Mouse (Mus musculus): Measurements from ENCODE around the gene Map3k5. TPM values are rescaled to one million over a fixed set of nuclear protein-coding genes. Genes with fewer than 3 reads are reported as not detected.

The Map3k5 gene
- total RNA-seq, 2 experiments from 2014 or later = 20.5 to 33.3 TPM

DNA sequence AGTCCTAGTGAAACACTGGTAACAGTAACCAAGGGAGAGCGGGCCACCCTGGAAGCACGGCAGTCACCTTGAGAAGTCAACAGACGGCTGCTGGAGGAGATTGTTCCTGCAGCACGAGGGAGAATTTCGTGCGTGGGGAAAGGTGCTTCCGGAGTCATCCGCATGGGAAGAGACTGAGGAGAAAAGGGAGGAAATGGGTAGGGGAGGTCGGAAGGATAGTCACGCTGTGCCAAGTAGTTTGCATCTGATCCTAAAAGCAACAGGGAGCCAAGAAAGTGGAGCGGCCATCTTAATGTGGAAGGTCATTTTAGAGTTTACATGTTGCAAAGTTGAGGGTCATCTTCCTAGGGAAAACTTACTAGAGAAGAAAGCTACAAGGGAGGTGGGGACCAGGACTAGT is 155.9 kb downstream of the Map3k5 start:
- no peak for DNase-seq (ENCODE audit: low spot score in 2 of 2)

GRCm38 (mm10) chr10:20091416-20091815 is 157.1 kb downstream of the Map3k5 start:
- no peak for DNase-seq (ENCODE audit: low spot score in 2 of 2)

GRCm38 (mm10) chr10:20092371-20092770 is 158.1 kb downstream of the Map3k5 start:
- DNase-seq (ENCODE audit: low spot score in 2 of 2) = no peak

DNA sequence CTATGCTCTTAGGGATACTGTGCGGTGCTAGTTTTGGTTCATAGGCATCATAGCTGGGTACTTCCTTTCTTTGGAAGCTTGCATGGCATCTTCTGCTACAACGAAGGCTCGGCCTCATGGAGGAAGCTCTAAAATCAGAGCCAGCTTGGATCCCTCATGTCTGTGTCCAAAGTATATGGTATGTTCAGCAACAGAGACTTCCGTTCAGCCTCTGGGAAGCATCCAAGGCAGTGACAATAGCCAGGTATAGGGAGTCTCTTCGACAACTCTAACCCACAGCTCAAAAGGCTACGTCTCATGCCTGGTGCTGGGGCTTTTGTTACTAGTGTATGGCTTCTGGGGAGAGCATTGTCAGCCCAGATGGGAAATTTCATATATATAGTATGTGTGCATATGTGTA is 167.2 kb downstream of the Map3k5 start:
- no peak for DNase-seq (ENCODE audit: low spot score in 2 of 2)

GRCm38 (mm10) chr10:20104271-20104931 is 170.1 kb downstream of the Map3k5 start:
- peak; percentile 44 to 51 for DNase-seq (ENCODE audit: low spot score in 2 of 2)

DNA sequence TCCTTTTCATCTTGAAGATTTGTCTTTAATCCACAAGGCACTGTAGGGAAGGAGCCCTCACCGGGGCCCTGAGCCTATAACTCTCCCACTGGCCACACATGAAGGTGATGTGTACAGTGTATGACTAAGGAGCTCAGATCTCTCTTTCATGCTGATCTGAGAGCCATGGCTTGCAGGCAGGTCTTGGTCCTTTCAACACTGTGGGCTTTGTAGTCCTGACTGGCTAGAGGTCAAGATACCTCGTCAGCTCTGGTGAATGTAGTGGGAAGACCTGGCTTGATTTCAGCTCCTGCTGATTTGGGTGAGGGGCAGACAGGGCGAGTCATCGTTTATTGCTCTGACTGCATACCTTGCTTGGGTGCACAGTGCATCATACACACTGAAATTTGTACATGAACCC is 171.3 kb downstream of the Map3k5 start:
- DNase-seq (ENCODE audit: low spot score in 2 of 2) = peak in 1 of 2 experiments; percentile 12

DNA sequence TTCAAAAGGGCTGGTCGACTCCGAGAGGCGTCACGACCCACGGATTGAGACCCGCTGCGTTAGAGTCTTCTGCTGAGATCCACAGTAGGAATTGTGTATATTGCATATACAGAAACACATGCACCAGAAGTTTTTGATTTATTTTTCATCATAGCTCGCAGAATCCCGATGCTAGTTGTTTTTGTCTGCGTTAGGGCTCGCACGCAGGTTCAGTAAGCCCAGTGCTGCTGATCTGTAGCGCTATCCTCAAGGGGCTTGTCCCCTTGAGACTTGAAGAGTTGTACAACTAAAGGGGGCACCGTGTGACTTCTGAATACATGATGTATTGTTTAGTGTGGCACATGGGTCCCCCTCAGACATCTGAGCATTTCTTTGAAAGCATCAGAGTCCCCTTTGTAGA is 172.8 kb downstream of the Map3k5 start:
- DNase-seq (ENCODE audit: low spot score in 2 of 2) = no peak

- DNase-seq (ENCODE audit: low spot score in 2 of 2) = no peak
These were observed 177.2 kb downstream of the Map3k5 start for GRCm38 (mm10) chr10:20111508-20111907.

DNA sequence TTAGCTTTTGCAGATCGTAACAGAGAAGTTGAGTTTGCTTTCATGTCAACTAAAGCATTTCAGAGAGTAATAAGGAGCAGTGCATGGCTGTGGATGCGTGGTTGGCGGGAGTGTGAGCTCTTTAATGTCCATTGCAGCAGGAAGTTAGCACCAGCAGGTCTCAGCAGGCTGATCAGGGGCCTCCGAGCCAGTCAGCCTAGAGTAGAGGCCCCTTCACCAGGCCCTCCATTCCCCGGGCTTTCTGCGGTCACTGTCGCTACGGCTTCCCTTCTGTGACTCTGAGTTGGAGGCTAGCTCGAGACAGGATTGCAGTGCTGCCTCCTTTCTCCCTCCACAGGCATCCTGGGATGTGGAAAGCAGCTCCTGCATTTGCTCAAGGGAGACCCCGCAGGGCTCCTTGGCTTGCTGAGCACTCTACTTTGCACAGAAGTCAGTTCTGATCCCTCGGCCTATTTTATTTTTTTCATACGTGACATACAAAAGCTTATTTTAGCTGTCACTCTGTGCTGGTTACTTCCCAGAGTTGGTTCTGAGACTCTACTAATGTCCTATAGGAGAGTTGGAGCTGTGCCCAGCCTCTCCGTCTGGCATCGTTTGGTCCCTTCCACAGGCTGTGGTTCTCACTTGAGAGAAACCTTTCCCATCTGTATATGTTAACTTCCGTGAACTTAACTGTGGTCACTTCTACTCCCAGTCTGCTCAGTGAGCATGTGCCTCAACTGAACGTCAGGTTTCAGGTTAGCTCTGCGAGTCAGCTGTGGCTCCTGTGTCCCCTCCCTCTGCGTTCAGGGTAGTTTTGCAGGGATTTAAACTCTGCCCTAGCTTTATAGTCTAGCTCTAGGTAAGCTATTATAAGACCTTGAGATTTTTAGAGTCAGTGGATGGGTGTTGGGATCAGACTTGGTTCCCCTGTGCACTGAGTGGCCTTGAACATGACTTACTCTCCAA is 178.0 kb downstream of the Map3k5 start:
- DNase-seq (ENCODE audit: low spot score in 2 of 2) = no peak

DNA sequence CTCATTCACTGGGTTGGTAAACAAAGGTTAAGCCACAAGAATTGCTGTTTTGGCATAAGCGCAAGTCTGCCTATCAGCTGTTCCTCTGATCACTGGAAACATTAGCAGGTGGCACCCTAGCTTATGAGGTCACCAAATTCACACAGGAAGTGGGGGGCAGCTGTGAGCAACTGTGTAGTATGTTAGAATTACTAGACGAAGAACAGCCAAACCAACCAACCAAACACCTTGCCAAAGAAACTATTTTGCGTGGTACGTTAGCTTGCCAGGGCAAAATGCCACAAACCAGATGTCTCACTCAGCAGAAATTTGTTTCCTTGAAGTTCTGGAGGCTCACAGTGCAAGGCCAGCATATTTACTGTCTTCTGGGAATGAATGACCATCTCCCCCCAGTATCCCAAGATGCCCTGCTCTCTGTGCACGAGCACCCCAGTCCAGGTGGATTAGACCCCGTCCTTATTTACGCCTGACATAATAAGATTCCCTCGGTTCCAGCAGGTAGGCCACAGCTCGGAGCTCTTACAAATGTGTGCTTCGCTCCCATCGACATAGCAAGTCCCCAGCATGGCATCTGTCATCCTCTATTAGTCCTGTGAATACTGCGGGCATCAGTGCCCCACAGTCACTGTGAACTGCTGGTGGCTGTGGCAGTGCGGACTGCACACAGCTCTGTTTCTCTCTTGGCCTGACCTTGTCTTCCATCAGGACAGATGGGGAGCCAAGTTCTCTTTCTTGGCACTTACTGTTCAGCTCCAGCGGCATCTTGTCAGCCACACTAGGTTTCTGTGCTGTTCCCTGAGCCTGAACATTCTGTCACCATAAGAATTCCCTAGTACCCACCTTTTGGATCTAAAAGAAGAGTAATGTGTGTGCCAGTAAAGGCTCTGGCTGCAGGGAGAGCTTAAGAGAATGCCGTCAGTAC is 185.5 kb downstream of the Map3k5 start:
- DNase-seq (ENCODE audit: low spot score in 2 of 2) = no peak

- no peak for DNase-seq (ENCODE audit: low spot score in 2 of 2)
These were observed 187.7 kb downstream of the Map3k5 start for GRCm38 (mm10) chr10:20121981-20122380.

- DNase-seq (ENCODE audit: low spot score in 2 of 2) = peak in 1 of 2 experiments; percentile 23
These were observed 189.1 kb downstream of the Map3k5 start for GRCm38 (mm10) chr10:20123401-20123800.

- no peak for DNase-seq (ENCODE audit: low spot score in 2 of 2)
These were observed 190.3 kb downstream of the Map3k5 start for GRCm38 (mm10) chr10:20124576-20124975.

DNA sequence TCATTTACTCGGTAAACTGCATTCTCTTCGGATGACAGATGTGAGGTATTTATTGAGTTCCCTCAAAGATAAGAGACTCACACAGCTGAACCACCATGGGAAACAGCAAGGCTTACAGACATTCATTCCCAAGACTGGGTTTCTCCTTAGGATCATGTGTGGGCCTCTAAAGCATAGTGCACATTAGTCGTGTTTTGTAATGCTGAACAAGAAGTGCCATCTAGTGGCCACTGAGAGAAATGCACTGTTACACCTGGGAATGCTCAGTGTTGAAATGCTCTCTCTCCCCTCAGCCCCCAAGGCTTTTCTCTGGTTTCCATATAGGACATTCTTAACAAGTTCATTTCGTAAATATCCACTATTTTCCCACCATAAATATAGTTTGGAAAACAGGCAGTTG is 191.0 kb downstream of the Map3k5 start:
- DNase-seq (ENCODE audit: low spot score in 2 of 2) = peak; percentile 52 to 53

DNA sequence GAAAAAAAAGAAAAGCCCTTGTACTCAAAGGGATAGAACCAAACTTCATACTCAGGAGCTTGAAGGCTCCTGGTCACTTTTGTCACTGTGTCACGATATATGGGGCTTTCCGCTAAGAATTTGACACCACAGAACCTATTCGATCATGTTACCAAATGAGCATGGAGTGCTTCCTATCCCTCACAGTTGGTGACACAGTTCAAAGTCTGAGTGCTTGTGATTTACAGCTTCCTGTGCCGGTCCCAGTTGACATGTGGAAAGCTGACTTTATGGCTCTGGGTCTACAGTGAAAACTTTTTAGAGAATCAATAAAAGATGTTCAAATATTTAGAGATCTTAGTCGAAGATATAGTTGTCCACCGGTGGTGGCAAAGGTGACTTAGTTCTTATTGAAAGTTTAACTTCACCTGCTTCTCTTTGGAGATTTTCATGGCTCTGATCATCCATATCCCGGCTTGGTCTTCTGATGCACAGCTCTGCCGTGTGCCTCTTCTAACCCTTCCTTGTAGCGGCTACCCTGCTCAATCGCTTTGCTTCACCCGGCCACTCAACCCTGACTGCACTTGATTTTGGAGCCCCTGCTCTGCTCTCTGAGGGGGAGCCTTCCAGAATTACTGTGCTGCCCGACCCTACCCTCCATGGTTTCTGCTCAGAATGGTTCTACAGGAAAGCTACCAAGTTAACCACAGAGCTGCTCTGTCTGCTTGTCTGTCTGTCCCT is 198.8 kb downstream of the Map3k5 start:
- no peak for DNase-seq (ENCODE audit: low spot score in 2 of 2)

DNA sequence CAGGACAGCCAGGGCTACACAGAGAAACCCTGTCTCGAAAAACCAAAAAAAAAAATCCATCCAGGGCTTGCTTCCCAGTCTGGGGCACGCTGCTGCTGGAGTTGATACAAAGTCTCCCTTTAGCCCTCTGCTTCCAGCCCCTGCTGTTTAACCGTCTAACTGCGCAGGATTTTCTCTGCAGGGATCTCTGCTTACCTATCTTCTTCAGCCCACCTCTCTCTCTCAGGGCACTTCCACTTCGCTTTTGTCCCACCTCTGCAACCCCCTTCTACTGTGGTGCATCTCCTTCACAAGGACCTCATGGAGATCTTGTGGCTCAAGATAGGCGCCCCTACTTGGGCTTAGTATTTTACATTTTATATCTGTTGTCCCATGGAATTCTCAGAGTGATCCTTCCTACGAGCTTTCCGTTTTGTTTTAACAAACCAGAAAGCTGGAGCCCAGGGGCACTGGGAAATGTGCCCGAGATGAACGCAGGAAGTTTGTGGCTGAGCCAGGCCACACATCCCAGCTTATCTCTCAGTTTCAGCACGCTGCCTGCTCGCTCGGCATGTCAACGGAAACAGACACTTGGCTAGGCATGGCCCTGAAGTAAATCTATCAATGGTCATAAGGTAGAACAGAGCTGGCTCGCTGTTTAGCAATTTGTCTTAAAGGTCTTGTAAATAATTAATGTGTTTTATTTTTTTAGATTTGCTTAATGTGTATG is 201.2 kb downstream of the Map3k5 start:
- DNase-seq (ENCODE audit: low spot score in 2 of 2) = peak in 1 of 2 experiments; percentile 19

GRCm38 (mm10) chr10:20136505-20136904 is 202.2 kb downstream of the Map3k5 start:
- no peak for DNase-seq (ENCODE audit: low spot score in 2 of 2)

GRCm38 (mm10) chr10:20141376-20141775 is 207.1 kb downstream of the Map3k5 start:
- DNase-seq (ENCODE audit: low spot score in 2 of 2) = peak in 1 of 2 experiments; percentile 19

GRCm38 (mm10) chr10:20148130-20148772 is 214.0 kb downstream of the Map3k5 start, which contains the start of gene Map7:
TSS of gene Map7 (plus strand) at chr10:20148471.
- no peak for DNase-seq (ENCODE audit: low spot score in 2 of 2)
